Mouse (Mus musculus) spleen, adult 2 months (tissue): ENCODE results near the gene Itsn1. TPM values are rescaled to one million over a fixed set of nuclear protein-coding genes. Genes with fewer than 3 reads are reported as not detected.

ENCODE experiments used
- DNase-seq, 2 experiments: peaks; one replicate each; pipeline versions ENCODE4 v3.0.0 to v3.0.0-alpha.2; 2012 to 2021; ENCODE audit warnings: low spot score in 2 of 2, low read depth in 1 of 2
- H3K27ac ChIP-seq: fragments of 200-500 bp; 2 replicates; pipeline ENCODE4 v1.5.1; 2012; ENCODE audit warnings: low read length, inconsistent platforms; ENCODE audit not compliant: insufficient read depth
- H3K27me3 ChIP-seq: fragments of 200-500 bp; 2 replicates; pipeline ENCODE4 v1.6.1; 2012; ENCODE audit warnings: mild to moderate bottlenecking, moderate library complexity, low read length, inconsistent platforms; ENCODE audit not compliant: control insufficient read depth, insufficient read depth
- H3K36me3 ChIP-seq: fragments of 200-500 bp; 2 replicates; pipeline ENCODE4 v1.6.1; 2012; ENCODE audit warnings: mild to moderate bottlenecking, low read length, inconsistent platforms; ENCODE audit not compliant: control insufficient read depth, insufficient read depth
- H3K4me1 ChIP-seq: fragments of 200-500 bp; 2 replicates; pipeline ENCODE4 v1.6.1; 2011; ENCODE audit warnings: inconsistent platforms; ENCODE audit not compliant: control insufficient read depth, insufficient read depth, insufficient read length
- H3K4me3 ChIP-seq: fragments of 200-500 bp; 2 replicates; pipeline ENCODE4 v1.5.1; 2011; ENCODE audit warnings: mild to moderate bottlenecking, inconsistent platforms; ENCODE audit not compliant: insufficient read depth, insufficient read length; ENCODE audit errors: extremely low read depth
- CTCF ChIP-seq: fragments of 200-500 bp; IDR thresholded peaks from 2 replicates; pipeline ENCODE4 v1.5.1; 2011; ENCODE audit warnings: mild to moderate bottlenecking, inconsistent platforms; ENCODE audit not compliant: insufficient read depth, insufficient read length, insufficient replicate concordance; ENCODE audit errors: extremely low read depth
- POLR2A ChIP-seq: fragments of 200-500 bp; IDR thresholded peaks from 2 replicates; pipeline ENCODE4 v1.6.1; 2011; ENCODE audit warnings: low read depth, low read length, inconsistent platforms
- WGBS: fragments of 180-500 bp; shearing (Covaris S2); methylation state at CpG from one replicate; pipeline ENCODE4 v1.1.7; 2018; 5-methylcytosine and 5-hydroxymethylcytosine counted together
- polyA plus RNA-seq: library from polyadenylated mRNA; depleted of rRNA; stranded (reverse); fragments of >200 nt; gene quantifications from 2 replicates; pipeline ENCODE4 v1.2.3, GENCODE M21; 2012

Itsn1 gene
- polyA plus RNA-seq, 1 experiment = 36.0 TPM

DNA sequence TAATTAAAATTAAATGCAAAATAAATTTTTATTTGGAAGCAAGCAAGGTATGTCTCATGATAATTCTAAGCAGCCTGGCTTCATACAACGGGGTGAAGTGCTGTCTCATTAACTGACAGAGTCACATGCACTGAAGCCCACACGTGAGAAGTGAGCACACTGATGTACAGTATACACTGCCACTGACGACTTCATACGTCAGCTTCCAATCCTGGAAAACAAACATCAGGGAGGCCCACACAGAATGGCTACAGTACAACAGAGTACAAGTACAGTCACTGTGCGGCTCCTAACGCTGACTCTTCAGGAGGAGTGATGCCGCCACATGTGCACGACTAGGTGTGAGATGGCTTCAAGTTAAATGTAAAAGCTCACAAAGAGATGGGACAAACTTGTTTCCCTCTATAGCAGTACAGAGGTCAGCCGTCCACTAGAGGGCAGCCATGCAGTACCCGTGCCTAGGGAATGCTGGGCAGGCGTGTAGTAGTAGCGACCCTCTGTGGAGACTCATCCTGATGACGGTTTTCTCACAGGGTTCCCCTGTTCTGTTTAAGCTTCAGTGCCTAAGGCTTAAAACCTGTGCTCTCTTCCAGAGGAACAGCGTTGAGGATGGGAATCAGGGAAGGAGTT lies 34.5 kb upstream of the Itsn1 start:
- TF ChIP-seq POLR2A = no peak
- peak; percentile 77; the same call in 1 of the 2 replicates for TF ChIP-seq CTCF
- no peak overlapping the region for H3K4me3 ChIP-seq
- peak in 1 of 2 experiments; percentile 68 for DNase-seq
- H3K36me3 ChIP-seq = peaks cover 3% of the 10 kb centered on the region
- no peak overlapping the region for H3K27ac ChIP-seq
- 39% methylated on average over 14 of the region's 14 CpGs for WGBS
- peaks cover 3% of the 10 kb centered on the region; the same call in 1 of the 2 replicates for H3K4me1 ChIP-seq
- no peaks in the 10 kb centered on the region for H3K27me3 ChIP-seq

DNA sequence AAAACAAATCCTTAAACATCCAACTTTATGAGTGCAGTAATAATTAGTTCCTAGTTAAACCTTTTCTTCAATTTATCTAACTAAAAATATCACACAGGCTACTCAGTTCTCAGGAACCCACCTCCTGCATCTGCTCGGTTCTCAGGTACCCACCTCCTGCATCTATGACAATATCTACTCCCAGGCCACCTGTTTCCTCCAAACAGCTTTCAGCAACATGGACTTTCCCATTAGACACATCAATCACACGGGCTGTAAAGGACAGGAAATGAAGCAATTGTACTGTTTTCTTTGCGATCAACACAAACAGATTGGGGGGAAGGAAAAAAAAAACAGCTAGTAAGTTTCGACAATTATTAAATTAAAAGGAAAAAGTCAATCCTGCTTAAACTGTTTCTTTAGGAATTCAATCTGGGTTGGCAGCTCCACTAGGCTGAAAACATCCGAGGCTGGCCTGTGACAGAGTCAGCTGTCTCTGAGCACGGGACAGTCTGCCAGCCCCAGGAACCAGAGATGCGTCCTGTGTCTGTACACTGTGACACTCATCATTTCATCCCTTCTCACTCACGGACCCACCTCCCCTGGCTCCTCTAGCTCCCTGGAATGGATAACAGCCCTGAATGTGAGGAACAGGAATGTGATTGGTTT lies 33.8 kb upstream of the Itsn1 start:
- Histone ChIP-seq H3K27ac (no peak overlapping the region), H3K4me3 (no peak overlapping the region), H3K4me1 (no peaks in the 10 kb centered on the region), H3K36me3 (peaks cover 3% of the 10 kb centered on the region), H3K27me3 (no peaks in the 10 kb centered on the region)
- no peak for DNase-seq
- TF ChIP-seq CTCF (no peak), POLR2A (no peak)
- WGBS = 54% methylated on average over 8 of the region's 8 CpGs

DNA sequence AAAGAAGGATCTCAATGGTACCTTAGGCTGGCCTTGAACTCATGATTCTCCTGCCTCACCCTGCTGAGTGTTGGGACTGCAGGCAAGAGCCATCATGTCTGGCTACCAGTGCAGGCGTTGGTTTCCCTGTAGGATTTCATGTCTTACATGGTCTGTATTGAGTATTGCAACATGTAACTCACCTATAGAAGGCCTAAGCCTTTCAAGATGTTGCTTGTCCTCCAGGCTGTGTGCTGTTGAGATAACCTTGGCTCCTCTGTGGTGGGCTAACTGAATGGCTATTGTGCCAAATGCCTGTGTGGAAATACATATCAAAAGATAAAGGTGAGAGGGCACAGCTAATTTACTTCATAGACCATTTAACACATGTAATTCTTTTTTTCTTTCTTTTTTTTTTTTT lies 30.1 kb upstream of the Itsn1 start:
- Histone ChIP-seq H3K4me1 (no peaks in the 10 kb centered on the region), H3K27ac (no peak overlapping the region), H3K36me3 (peaks cover 5% of the 10 kb centered on the region), H3K27me3 (no peaks in the 10 kb centered on the region), H3K4me3 (no peak overlapping the region)
- no peak for DNase-seq
- TF ChIP-seq CTCF (no peak), POLR2A (no peak)
- WGBS = 80% methylated on average over 1 of the region's 1 CpGs

DNA sequence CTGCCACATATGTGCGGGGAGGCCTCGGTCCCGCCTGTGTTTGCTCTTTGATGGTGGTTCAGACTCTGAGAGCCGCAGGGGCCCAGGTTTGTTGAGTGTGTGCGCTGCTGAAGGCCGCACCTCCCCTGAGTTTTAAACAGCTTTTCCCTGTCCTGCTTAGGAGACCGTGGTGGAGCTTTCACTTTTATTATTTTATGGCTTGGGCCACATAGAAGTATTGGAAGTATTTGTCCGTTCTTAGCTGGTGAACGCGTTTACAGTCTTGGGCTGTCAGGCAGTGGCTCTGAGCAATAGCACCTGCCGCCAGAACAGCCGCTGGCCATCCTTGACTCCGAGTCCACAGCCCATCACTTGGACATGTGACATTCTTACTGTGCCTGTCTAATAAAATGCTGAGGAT lies 27.2 kb upstream of the Itsn1 start:
- no peak for DNase-seq
- Histone ChIP-seq H3K4me3 (no peak overlapping the region), H3K4me1 (no peaks in the 10 kb centered on the region), H3K27me3 (no peaks in the 10 kb centered on the region), H3K36me3 (peaks cover 11% of the 10 kb centered on the region), H3K27ac (no peak overlapping the region)
- WGBS = 93% methylated on average over 13 of the region's 13 CpGs
- no peak for TF ChIP-seq POLR2A
- no peak for TF ChIP-seq CTCF

DNA sequence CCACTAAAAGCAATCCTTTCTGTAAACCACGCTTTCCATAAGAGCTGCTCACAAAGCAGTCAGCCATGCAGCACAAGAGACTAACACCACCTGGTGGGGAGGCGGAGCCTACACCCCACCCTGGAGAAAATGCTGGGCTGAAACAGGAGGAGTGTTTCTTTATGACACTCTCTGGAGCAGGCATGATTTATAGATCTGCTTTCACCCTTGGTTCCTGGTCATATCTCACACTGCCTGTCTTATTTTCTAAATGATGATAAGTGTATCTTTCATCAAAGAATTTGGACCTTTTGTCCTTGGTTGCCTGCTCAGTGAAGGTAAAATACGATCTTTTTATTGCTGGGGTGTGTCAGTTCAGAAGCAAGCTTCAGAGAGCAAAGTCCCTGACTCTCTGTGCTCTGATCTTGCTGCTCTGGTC lies 26.3 kb upstream of the Itsn1 start:
- no peaks in the 10 kb centered on the region for H3K27me3 ChIP-seq
- DNase-seq = no peak
- TF ChIP-seq POLR2A (no peak), CTCF (no peak)
- no peak overlapping the region for H3K4me3 ChIP-seq
- 79% methylated on average over 3 of the region's 3 CpGs for WGBS
- H3K36me3 ChIP-seq = peaks cover 12% of the 10 kb centered on the region
- H3K4me1 ChIP-seq = no peaks in the 10 kb centered on the region
- no peak overlapping the region for H3K27ac ChIP-seq

DNA sequence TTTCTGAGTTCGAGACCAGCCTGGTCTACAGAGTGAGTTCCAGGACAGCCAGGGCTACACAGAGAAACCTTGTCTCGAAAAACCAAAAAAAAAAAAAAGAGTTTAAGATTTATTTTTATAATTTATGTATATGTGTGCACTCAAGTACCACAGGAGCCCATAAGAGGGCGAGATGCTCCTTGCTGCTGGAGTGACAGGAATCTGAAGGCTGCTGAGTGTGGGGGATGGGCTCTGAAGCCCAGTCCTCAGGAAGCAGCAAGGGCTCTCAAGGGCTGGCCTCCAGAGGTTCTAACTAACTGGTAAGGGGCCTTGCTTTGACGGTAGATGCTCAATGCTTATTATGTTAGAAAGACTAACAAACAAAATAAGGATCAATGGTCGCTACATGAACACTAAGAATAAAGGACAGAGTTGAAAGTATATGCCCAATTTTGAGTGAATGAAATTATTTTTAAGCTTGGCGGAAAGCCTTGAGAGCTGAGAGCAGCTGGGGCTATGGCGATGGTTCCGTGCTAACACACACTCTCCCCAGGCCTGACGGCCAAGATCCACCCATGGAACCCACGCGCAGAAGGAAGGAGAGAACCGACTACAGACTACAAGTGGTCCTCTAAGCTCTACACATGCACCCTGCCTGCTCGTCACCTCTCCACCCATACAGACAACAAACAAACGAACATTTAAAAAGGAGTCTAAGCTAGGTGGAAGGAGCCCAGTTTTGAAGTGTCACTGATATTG lies 24.3 kb upstream of the Itsn1 start:
- Histone ChIP-seq H3K27ac (no peak overlapping the region), H3K4me1 (no peaks in the 10 kb centered on the region), H3K36me3 (peaks cover 12% of the 10 kb centered on the region), H3K4me3 (no peak overlapping the region), H3K27me3 (no peaks in the 10 kb centered on the region)
- DNase-seq = no peak
- no peak for TF ChIP-seq CTCF
- no peak for TF ChIP-seq POLR2A
- WGBS = 91% methylated on average over 14 of the region's 14 CpGs
